Mouse (Mus musculus) liver, embryonic 14.5 days (tissue): ENCODE measurements around the gene Ebf1.

ENCODE experiments used
- CTCF ChIP-seq: IDR thresholded peaks from 2 replicates; pipeline ENCODE4 v1.5.1; 2016; ENCODE audit warnings: antibody characterized with exemption, low read depth, control low read depth
- EP300 ChIP-seq: IDR thresholded peaks from 2 replicates; pipeline ENCODE4 v1.6.1; 2016; ENCODE audit warnings: antibody characterized with exemption, low read depth

GRCm38 (mm10) chr11:44767322-44767721 is 150.2 kb downstream of the Ebf1 start:
- no peak for TF ChIP-seq CTCF
- TF ChIP-seq EP300 = no peak
